Mouse (Mus musculus) MN1 (cell line): Measurements from ENCODE around the gene Tmed9.

Source experiments
- DNase-seq: peaks from one replicate; pipeline ENCODE4 v3.0.0-alpha.2; 2016; ENCODE audit warnings: low spot score

The Tmed9 gene

DNA sequence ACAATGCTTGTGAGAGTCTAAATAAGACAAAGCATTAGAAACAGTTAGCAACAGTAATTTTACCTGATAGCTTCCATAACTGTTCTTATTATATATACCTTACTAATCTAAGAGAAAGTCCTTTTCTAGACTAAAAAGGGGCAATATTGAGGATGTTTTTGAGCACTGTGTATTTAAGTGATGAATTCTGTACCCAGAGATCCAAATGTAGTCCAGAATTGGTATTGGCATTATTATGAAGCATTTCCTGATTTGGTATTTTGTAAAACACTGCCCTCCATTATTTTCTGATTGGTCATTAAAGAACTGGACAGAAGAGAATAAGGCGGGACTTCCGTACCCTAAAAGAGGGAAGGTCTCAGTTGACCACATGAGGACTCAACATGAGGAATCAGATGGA lies at the start of gene Tmed9:
Gene Tmed9, plus strand, starts transcription at position 301 of the 400 bp plus-strand sequence.
- no peak for DNase-seq

DNA sequence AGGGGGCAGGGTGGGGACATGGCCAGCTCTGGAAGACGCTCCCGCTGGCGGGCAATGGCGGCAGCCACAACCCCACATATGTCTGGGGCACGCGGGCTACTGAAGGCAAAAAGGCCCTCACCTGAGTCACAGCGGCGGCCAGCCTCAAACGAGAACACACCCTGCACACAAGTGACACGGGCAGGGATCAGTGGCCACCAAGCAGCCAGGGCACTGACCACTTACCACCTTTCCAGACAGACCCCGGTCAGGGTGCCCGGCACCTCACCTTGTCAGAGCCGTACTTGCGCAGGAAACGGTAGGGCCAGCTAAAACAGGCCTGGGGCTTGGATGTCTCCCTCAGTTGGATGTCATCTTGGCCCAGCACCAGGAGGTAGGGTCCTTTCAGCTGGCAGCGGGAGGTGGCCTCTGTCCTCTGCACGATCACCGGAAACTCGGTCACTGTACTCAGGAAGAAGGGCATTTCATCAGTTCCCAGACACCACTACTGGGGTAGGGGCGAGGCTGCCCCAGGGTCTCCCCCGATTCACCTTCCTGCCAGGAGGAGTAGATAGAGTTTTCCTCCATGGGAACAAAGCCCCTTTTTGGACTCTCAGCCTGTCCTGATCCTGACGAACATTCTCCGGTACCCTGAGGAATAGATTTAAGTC lies 49.5 kb upstream of the Tmed9 start:
- DNase-seq = no peak

DNA sequence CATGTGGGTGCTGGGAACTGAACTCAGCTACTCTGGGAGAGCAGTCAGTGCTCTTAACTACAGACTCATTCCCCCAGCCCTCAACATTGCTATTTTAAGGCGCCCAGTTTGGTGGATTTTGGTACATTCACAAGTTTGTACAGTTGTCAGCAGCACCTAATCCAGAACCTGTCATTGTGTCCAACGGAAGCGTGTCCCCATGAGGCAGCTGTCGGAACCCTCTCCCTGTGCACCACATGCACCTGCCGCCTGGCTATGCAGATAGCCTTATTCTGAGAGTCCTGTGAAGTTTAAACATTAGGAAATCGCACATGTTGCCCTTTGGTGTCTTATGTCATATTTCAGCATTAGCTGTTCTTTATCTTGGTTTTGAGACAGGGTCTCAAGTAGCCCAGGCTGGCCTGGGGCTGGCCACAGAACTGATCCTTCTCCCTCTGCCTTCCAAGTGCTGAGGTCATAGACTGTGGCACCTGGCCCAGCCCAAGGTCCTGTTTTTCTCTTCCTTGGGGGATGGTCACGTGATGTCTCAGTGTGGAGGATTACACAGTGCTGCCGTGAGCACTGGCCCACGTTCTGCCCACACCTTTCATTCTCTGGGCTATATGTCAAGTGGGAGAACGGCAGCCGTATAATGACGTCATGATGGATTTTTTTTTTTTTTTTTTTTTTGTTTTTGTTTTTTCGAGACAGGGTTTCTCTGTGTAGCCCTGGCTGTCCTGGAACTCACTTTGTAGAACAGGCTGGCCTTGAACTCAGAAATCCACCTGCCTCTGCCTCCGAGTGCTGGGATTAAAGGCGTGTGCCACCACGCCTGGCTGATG lies 47.6 kb upstream of the Tmed9 start:
- DNase-seq = peak; percentile 55

DNA sequence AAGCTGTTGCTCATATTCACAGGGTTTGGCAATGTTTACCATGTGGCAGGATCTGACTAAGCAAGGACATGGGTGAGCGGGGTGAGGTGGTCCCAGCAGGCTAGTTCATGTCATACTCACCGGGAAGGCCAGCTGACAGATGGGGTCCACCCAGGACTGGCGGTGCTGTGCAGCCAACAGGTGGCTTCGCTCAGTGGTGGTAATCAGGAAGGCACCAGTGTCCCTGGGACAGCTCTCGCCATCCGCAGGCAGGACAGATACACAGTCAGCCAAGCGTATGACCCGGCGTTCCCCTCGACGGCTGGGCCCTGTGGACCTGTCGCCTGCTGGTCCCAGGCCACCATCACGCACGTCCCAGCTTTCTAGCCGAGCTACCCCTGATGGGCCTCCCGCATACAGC lies 46.3 kb upstream of the Tmed9 start:
- DNase-seq = no peak

DNA sequence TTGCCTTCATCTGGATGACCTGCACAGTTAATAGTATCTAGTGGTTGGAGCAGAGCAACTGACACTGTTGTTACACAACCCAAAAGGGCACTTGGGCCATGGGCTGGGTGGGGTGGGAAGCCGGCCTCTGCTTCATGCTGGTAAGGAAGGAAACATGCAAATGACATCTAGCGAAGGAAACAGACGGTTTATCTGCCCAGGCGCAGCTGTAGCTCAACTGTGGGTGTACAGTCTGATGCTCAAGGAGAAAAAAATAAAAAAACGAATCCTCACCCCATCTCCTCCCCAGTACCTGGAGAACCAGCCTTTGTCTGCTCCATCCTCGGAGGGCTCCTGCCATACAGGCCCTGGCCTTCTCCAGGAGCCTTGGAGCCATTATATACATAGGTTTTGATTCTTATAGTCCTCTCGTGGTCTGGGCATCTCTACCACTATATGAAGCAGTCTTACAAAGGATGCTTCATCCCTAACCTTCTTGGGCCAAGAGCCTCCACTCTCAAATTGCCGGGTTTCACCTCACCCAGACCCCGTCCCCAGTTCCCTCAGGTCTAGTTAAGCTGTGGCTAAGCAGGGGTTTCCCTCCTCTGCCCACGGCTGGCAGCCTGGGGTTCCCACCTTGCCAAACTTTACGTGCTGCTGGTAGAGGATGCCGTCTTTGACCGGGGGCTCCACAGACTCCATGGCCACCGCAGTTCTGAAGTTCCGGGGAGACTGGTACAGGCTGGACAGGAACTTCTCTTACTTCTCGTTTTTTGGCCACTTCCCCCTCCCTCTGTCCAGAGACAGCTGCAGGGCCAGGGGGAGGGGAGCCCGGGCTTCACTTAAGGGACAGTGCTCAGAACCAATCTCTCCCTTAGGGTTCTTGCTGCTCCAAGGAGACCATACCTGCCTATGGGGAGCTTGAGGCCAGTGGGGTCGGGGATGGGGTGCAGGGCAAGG lies 45.4 kb upstream of the Tmed9 start:
- DNase-seq = no peak

DNA sequence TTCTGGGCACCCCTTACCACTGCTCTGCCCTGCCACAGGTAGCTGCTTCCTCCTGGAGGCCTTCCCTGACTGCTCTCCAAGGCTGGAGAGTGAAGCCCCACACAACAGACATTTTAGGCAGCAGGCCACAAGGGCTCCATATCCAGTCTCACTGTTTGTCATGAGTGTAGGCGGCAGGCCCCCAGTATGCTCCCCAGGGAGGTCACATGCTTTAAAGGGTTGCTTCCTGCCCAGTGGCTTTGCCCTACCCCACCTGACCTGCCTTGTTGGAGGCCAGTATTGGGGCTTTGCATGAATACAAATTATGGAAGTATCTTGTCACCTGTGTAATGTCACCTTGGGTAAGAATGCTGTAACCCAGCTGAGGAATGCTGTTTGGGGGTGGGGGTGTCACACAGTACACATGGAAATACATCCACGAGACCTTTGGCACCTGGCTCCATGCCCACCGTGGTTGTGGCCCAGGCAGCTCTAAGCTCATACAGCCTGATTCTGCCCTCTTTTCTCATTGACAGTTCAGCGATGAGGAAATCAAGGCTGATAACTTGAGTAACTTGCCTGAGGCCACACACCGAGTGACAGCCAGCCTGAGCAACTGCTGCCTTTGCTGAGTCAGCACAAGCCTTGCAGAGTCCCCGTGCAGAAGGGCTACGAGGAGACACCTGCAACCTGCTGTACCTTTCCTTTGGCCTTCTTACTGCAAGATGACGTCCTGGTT lies 44.2 kb upstream of the Tmed9 start, which contains the start of gene Dok3:
Gene Dok3, minus strand, starts transcription at position 99 of the 718 bp plus-strand sequence.
- no peak for DNase-seq

DNA sequence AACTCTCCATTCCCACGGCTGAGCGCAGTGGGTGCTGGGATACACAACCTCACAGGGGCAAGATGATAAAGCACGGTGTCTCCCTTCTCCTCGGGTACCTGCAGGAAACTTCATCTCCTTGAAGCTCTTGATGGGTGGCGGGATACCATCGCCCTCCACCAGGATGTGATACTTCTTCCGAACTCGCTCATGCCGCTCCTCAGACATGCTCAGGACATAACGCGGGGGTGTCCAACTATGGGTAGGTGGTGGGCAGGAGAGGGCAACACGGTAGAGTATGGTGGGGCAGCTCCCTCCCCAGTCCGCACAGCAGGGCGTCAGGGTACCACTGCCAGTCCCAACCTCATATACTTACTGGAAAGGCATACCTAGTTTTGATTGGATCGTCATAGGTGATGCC lies 38.3 kb upstream of the Tmed9 start:
- no peak for DNase-seq

DNA sequence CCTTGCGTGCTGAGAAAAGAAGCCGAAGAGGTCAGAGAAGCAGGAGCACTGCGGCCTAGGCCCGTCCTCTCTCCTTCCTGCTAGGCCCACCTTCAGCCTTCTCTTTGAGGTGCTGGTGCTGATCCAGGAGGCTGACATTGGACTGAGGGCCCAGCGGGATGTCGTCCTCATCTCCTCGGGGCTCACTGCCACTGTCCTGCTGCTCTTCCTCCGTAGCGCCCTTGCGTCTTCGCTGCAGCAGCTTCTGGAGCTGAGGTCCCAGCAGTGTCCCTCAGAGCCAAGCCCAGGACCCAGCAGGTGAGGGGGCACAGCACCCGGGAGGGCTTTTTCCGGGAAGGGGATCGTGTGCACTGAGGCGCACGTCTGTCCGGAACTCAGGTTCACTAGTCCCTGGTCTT lies 37.7 kb upstream of the Tmed9 start:
- peak; percentile 19 for DNase-seq

DNA sequence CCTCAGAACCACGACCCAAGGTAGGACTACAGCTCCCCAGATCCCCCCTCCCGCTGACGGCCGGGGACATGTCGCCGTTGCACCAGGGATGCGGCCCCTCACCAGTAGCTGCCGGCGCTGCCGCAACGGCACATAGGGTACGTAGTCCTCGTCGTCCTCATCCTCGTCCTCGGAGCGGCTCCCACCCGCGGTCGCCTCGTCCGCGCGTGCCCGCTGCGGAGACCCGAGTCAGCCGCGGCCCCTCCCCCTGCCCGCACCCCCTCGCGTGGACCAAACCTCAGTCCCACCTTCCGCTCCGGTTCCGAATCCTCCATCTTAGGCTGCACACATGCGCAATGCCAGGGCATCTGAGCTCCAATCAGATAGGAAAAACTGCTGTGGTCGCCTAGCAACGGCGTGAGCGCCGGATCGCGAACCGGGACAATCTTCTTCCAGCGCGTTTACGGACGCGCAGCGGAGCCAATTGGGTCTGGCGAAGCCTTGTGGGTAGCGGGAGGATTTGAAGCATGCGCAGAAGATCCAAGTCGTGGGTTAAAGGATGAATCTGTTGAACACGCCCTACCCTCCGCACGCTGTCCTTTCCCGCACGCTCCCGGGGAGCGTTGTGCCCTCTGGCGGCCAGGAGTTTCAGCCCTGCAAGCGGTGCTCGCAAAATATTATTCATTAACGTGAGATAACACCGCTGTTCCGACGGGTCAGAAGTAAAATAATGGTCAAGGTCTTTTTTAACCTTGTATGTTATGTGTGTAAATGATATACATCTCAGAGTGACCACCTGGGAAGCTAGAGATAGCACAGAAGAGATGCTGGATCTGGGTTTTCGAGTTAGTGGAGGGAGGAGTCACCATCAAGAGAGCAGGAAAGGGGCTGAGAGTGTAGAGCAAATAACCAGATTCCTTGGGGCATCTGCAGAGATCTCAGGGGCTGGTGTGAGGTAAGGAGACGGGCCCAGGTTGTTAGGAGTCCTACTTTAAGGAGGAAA lies 37.0 kb upstream of the Tmed9 start, which contains the start of gene Ddx41:
Gene Ddx41, minus strand, starts transcription at position 465 of the 982 bp plus-strand sequence.
- peak; percentile 100 for DNase-seq

DNA sequence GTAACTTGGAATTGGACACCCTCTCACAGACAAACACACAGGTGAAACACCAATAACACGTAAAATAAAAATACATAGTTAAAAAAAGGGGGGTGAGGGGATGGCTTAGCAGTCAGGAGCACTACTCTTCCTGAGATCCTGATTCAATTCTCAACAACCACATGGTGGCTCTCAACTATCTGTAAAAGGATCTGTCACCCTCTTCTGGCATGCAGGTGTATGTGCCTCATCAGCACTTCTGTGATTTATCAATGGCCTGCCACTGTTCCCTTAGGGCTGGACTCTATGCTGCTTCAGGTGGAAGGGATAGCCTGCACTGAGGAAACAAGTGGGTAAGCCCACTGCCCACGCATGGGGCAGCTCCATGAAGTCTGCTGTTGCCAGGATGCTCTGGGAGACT lies 32.6 kb upstream of the Tmed9 start:
- DNase-seq = no peak

DNA sequence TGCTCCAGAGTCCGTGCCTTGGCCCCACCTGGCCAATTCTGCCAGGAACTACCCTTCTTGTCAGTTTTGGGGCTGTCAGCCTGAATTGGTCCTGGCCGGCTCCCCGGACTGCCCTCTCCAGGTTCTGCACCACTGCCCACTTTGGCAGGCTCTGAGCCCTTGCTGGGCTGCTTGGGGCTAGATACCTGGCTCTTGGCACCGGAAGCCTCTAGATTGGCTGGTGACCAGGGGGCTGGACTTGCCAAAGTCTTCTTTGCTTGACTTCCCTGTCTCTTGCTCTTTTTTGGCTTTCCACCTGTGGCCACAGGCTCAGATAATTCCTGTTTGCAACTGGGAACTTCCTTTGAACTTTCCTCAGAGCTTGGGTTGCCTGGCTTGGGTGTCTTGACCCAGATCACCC lies 30.6 kb upstream of the Tmed9 start:
- no peak for DNase-seq

DNA sequence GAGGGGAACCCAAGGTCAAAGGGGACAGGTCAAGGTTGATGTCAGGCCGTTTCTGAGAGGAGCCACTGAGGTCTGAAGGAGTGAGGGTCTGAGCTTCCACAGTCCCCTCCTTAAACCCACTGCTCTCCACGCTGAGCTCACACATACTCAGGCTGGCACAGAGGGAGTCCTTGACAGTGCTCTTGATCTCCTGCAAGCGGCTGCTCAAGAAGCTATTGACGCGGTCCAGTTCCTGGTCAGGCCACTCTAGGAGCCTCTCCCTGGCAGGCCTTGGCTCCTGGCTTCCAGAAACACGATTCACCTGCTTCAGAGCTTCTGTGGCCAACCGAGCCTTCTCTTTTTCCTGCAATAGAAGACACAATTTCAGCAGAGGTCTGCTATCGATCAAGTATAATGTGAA lies 30.1 kb upstream of the Tmed9 start:
- DNase-seq = no peak

DNA sequence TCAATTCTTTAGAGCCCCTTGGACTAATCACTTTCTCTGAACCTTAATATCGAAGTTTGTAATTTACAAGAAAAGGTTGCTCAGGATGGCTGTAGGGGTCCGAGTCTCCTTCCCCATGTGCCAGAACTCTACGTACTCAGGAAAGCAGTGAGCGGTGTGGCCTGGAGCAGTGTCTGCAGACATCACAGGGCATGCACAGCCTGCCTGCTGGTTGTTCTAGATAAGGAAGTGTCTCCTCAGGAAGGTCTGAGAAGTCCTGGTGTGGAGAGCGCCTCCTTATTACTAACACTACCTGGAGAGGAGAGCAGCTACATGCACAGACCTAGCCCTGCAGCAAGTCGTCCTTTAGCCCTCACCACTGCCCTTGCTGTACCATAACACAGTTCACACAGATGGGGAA lies 28.7 kb upstream of the Tmed9 start:
- no peak for DNase-seq

DNA sequence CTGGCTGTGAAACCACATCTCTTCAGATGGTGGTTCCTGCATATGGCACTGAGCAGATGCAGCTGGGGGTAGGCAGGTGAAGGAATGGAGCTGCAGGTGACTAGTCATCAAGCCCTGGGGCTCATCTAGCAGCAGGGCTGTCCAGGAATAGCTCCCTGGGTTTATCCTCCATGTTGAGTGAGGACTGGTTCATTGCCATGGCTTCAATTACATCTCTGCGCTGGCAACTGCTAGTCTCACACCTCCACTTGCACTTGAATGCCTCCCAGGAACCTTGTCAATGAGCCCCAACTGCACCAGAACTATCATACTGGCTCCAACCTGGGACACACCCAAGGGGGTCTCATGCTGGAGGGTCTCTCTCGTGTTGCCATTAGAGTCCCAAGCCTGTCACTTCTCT lies 25.6 kb upstream of the Tmed9 start:
- DNase-seq = no peak

DNA sequence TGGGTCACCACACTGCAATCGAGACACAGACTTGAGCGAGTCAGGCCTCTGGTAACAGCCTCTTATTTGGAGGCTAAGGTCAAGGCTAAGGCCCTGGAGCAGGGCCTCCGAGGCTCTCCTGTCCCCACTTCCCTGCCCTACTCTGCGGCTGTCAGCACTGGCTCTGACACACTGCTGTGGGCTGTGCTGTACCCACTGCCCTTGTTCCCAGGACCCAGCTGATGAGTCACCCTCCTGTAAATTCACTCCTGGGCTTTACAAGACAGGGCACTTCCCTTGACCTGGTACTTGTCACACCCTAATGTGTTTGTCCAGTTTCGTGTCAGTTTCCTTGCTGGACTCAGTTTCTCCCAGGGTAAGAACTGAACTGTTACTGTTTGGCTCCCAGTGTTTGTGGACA lies 25.1 kb upstream of the Tmed9 start:
- DNase-seq = no peak

DNA sequence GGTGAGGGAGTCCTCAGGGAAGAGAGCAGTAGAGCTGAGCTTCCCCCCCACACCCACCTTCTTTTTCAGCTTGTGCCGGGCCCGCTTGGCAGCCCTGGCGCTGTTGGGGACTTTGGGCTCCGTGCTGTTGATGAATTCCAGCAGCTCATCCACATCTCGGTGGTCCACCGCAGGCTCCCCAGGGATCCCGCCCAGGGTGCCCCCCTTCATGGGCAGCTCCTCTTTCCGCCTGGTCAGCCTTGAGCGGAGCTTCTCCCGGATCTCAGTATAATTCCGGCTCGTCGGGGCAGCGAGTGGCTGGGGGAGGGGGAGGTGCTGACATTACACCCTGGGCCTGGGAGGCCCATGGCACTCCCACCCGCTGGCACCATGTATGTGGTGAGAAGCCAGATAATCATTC lies 24.5 kb upstream of the Tmed9 start:
- no peak for DNase-seq

DNA sequence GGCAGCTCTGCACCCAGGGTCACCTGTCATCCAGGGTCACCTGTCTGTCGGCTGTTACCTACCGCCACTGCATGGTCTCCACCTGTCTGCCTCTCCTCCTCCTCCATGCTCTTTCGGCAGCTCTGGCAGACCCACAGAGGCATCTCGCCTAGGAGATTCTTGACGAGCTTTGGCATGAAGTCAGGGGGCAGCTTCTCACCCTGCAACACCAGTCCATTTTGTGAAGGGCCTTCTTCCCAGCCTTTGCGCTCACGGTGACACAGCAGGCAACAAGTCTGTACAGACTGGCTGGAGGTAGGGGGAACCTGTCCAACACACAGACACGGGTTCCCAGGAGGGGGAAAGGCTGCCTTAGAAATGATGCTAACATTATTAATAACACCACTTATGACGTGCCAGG lies 17.6 kb upstream of the Tmed9 start:
- no peak for DNase-seq

DNA sequence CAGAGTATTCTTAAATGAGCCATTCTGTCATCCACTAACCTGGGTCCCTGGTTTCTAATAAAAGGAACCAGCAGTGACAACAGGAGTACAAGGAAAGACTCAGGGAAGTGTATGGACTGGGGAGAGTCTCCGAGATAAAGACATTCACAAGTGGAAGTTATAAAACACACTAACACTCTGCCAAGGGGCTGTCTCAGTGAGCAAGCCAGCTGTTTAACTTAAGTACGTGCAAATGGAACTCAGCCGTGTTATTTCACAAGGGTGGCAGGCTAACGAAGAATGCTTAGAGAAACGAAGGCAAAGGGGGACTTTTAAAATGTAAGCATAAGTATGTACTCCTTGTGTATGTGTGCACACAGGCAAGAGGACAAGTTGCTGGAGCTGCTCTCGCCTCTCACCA lies 16.0 kb upstream of the Tmed9 start:
- no peak for DNase-seq

DNA sequence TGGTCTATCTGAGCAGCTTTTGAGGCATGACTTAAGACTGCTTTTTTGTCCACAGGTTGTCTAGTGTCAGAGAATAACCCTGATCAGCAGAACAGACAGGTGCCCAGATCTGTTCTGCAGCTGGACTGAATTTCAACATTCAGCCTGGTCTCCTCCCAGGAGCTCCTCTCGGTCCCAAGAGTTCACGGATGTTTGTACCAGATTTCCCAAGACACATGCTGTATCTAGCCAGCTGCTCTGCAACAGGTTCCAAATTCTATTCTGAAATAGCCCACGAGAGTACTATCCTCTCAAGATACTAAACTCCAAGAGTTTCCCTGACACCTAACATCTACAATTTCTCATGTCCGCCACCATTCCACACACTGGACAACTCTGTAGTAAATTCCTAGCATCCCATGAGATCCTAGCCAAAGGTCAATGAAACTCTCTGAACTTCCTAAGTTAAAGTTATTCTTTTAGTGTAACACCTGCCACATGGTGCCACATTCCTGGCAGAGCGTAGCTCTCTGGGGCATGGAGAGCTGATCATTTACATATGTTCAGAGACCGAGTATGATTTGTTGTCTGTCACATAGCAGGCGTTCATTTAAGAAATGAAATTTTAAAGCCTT lies 10.2 kb upstream of the Tmed9 start:
- no peak for DNase-seq

DNA sequence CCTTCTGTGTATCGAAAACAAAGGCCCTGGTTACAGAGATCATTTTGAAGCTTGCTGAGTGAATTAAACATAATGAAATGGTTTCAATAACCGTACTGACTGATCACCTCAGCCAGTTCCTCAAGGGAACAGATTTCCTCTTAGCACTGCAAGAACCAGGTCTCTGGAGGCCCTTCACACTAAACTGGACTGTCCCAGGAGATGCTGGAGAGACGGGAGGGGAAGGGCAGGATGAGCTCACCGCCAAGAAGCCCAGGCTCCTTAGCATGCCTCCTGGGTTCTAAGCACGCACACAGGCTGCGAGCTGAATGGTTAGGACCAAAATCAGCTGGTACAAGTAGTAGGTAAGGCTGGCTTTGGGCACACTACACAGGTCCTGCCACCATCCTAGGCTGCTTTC lies 6.5 kb upstream of the Tmed9 start:
- peak; percentile 76 for DNase-seq
